Mouse (Mus musculus) left cerebral cortex, adult 18-20 months (tissue): ENCODE data around the gene Fam217b. TPM values are rescaled to one million over a fixed set of nuclear protein-coding genes. Genes with fewer than 3 reads are reported as not detected.

ENCODE experiments used
- DNase-seq, 2 experiments: peaks; one replicate each; pipeline ENCODE4 v3.0.0; 2021 to 2022; ENCODE audit warnings: low spot score in 2 of 2, mixed read lengths in 1 of 2
- long read RNA-seq, 2 experiments: library from polyadenylated mRNA; stranded (forward); transcript quantifications; one replicate each; pipeline ENCODE4 v2.0.0; 2021
- total RNA-seq, 2 experiments: library from RNA; stranded (reverse); gene quantifications; 2 replicates each; pipeline ENCODE4 v1.2.3; 2021

Fam217b gene
- 10 to 100 TPM; 62.9 to 66.0 TPM for total RNA-seq
- long read RNA-seq, experiment 1, full-length matches to known transcripts, result 15 of 27 reads
- long read RNA-seq, experiment 1, partial matches to known transcripts, result 1 of 27 reads
- long read RNA-seq, experiment 1, other reads (novel, unspliced or antisense), result 11 of 27 reads
- long read RNA-seq, experiment 2, full-length matches to known transcripts, result 13 of 26 reads
- long read RNA-seq, experiment 2, partial matches to known transcripts, result 1 of 26 reads
- long read RNA-seq, experiment 2, other reads (novel, unspliced or antisense), result 12 of 26 reads

- DNase-seq, result peak; percentile 53 to 65
These were observed at the start of gene Fam217b, which contains the start of gene Ppp1r3d for GRCm38 (mm10) chr2:178414261-178415149. TSS of gene Fam217b (plus strand) at chr2:178414524. TSS of gene Ppp1r3d (minus strand) at chr2:178414472.

GRCm38 (mm10) chr2:178407053-178407815 lies 7.1 kb upstream of the Fam217b start, which contains the start of gene Sycp2:
TSS of gene Sycp2 (minus strand) at chr2:178407685.
- no peak for DNase-seq

- no peak for DNase-seq
These were observed 5.3 kb upstream of the Fam217b start for GRCm38 (mm10) chr2:178409024-178409423.

- DNase-seq, result no peak
These were observed 4.0 kb upstream of the Fam217b start for GRCm38 (mm10) chr2:178410286-178410685.

GRCm38 (mm10) chr2:178412598-178412997 lies 1.7 kb upstream of the Fam217b start:
- peak; percentile 41 to 63 for DNase-seq

- no peak for DNase-seq
These were observed 1.2 kb upstream of the Fam217b start for GRCm38 (mm10) chr2:178413081-178413480.

- peak; percentile 47 to 48 for DNase-seq
These were observed 653 bp upstream of the Fam217b start for GRCm38 (mm10) chr2:178413481-178414260.

- peak in 1 of 2 experiments; percentile 20 for DNase-seq
These were observed 775 bp downstream of the Fam217b start for GRCm38 (mm10) chr2:178415150-178415448.

GRCm38 (mm10) chr2:178416427-178416826 lies 2.1 kb downstream of the Fam217b start:
- DNase-seq, result no peak

- DNase-seq, result no peak
These were observed 2.6 kb downstream of the Fam217b start for GRCm38 (mm10) chr2:178416970-178417369.

GRCm38 (mm10) chr2:178420576-178420975 lies 6.3 kb downstream of the Fam217b start:
- no peak for DNase-seq

GRCm38 (mm10) chr2:178421603-178422002 lies 7.3 kb downstream of the Fam217b start:
- DNase-seq, result no peak

GRCm38 (mm10) chr2:178422186-178422585 lies 7.9 kb downstream of the Fam217b start:
- DNase-seq, result no peak

GRCm38 (mm10) chr2:178423223-178423622 lies 8.9 kb downstream of the Fam217b start:
- DNase-seq, result no peak

- DNase-seq, result no peak
These were observed 11.9 kb downstream of the Fam217b start for GRCm38 (mm10) chr2:178426229-178426628.

- no peak for DNase-seq
These were observed 12.9 kb downstream of the Fam217b start for GRCm38 (mm10) chr2:178427181-178427580.

- no peak for DNase-seq
These were observed 13.9 kb downstream of the Fam217b start for GRCm38 (mm10) chr2:178428183-178428582.

- no peak for DNase-seq
These were observed 14.4 kb downstream of the Fam217b start for GRCm38 (mm10) chr2:178428676-178429075.

GRCm38 (mm10) chr2:178429426-178429825 lies 15.1 kb downstream of the Fam217b start:
- no peak for DNase-seq

- DNase-seq, result no peak
These were observed 15.9 kb downstream of the Fam217b start, which contains the start of gene Cdh26 for GRCm38 (mm10) chr2:178430231-178430630. TSS of gene Cdh26 (plus strand) at chr2:178430531.

GRCm38 (mm10) chr2:178433495-178433894 lies 19.2 kb downstream of the Fam217b start:
- no peak for DNase-seq
